Mouse (Mus musculus) limb, embryonic 13.5 days (tissue): ENCODE results near the gene Tarsl2. TPM values are rescaled to one million over a fixed set of nuclear protein-coding genes. Genes with fewer than 3 reads are reported as not detected.

Experiments used
- ATAC-seq: fragments of 200-750 bp; cut with Nextera tagmentation; 2 replicates; pipeline ENCODE4 v1.8.0; 2017; ENCODE audit warnings: low read depth, moderate number of reproducible peaks, moderate TSS enrichment; ENCODE audit not compliant: low FRiP score
- H3K27ac ChIP-seq: fragments of 300-500 bp; sonication (generic); 2 replicates; pipeline ENCODE4 v1.5.1; 2015; ENCODE audit warnings: inconsistent platforms, mild to moderate bottlenecking, moderate library complexity
- H3K27me3 ChIP-seq: fragments of 300-500 bp; sonication (generic); 2 replicates; pipeline ENCODE4 v1.6.1; 2015; ENCODE audit warnings: mild to moderate bottlenecking, inconsistent platforms
- H3K36me3 ChIP-seq: fragments of 300-500 bp; sonication (generic); 2 replicates; pipeline ENCODE4 v1.6.1; 2015; ENCODE audit warnings: inconsistent platforms, mild to moderate bottlenecking, moderate library complexity
- H3K4me1 ChIP-seq: fragments of 300-500 bp; sonication (generic); 2 replicates; pipeline ENCODE4 v1.6.1; 2015; ENCODE audit warnings: inconsistent platforms
- H3K4me2 ChIP-seq: fragments of 300-500 bp; sonication (generic); replicated peaks from 2 replicates; pipeline ENCODE4 v1.6.1; 2015; ENCODE audit warnings: inconsistent platforms, mild to moderate bottlenecking, moderate library complexity
- H3K4me3 ChIP-seq: fragments of 300-500 bp; sonication (generic); 2 replicates; pipeline ENCODE4 v1.5.1; 2015; ENCODE audit warnings: moderate library complexity, mild to moderate bottlenecking, inconsistent platforms
- H3K9ac ChIP-seq: fragments of 300-500 bp; sonication (generic); 2 replicates; pipeline ENCODE4 v1.6.1; 2015; ENCODE audit warnings: mild to moderate bottlenecking, inconsistent platforms
- H3K9me3 ChIP-seq: fragments of 300-500 bp; sonication (generic); 2 replicates; pipeline ENCODE4 v1.6.1; 2016; ENCODE audit warnings: inconsistent platforms
- WGBS: fragments of 180-500 bp; shearing (Covaris S2); methylation state at CpG from one replicate; pipeline ENCODE4 v1.1.7; 2015; 5-methylcytosine and 5-hydroxymethylcytosine counted together
- polyA plus RNA-seq: library from polyadenylated mRNA; unstranded; fragments of >200 nt; fragmentation: Nextera tagmentation; extraction: Ambion mirVana; gene quantifications from 2 replicates; pipeline ENCODE4 v1.2.1, GENCODE M21; 2015

Tarsl2 gene
- polyA plus RNA-seq, 1 experiment from 2014 or later = 9.6 TPM

GRCm38 (mm10) chr7:65635831-65636230, 8.9 kb upstream of the Tarsl2 start:
- H3K4me3 ChIP-seq = no peak overlapping the region

GRCm38 (mm10) chr7:65636356-65636880, 8.3 kb upstream of the Tarsl2 start:
- no peak overlapping the region for H3K4me2 ChIP-seq
- H3K4me3 ChIP-seq = no peak overlapping the region
- H3K36me3 ChIP-seq = no peaks in the 10 kb centered on the region
- no peaks in the 10 kb centered on the region for H3K9me3 ChIP-seq
- H3K9ac ChIP-seq = no peak overlapping the region
- no peak for ATAC-seq
- H3K27ac ChIP-seq = no peak overlapping the region
- no peaks in the 10 kb centered on the region for H3K4me1 ChIP-seq
- WGBS = 71% methylated on average over 7 of the region's 7 CpGs
- no peaks in the 10 kb centered on the region for H3K27me3 ChIP-seq

More at GRCm38 (mm10) chr7:65635831-65636230, 8.9 kb upstream of the Tarsl2 start:
- no peak overlapping the region for H3K4me2 ChIP-seq
- H3K27ac ChIP-seq = no peak overlapping the region
- H3K9me3 ChIP-seq = no peaks in the 10 kb centered on the region
- H3K27me3 ChIP-seq = no peaks in the 10 kb centered on the region
- no peak for ATAC-seq
- H3K9ac ChIP-seq = no peak overlapping the region
- no peaks in the 10 kb centered on the region for H3K36me3 ChIP-seq
- 89% methylated on average over 6 of the region's 6 CpGs for WGBS
- H3K4me1 ChIP-seq = no peaks in the 10 kb centered on the region

DNA sequence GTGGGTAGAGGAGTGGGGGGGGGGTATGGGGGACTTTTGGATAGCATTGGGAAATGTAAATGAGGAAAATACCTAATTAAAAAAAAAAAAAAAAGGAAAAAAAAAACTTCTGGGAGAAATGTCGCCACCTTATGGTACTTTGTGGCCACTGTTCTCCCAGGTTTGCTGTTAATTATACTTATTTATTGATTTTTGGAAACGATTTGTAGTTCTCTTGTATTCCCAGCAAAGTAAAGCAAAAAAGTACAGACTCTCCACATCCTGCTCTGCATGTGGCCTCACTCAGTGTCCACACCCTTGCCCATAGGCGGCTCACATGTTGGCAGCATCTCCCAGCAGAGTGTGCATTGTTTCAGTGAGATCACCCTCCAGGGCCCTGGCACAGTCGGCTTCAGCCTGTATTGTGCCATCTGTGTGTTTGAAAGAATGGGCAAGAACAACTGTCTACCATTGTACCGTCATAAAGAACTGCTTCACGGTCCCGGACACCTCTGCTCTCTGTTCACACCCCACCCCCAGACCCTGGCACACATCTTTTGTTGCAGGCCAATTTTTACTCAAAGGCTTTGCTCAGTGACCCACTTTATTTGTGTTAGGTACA, 6.4 kb upstream of the Tarsl2 start:
- Histone ChIP-seq H3K27ac (no peak overlapping the region), H3K36me3 (no peaks in the 10 kb centered on the region), H3K9me3 (no peaks in the 10 kb centered on the region), H3K27me3 (0 out of 2 replicates have a peak, but pooled peaks cover 3% of the 10 kb centered on the region), H3K4me3 (no peak overlapping the region), H3K9ac (no peak overlapping the region), H3K4me2 (no peak overlapping the region), H3K4me1 (no peaks in the 10 kb centered on the region)
- ATAC-seq = no peak
- WGBS = 70% methylated on average over 7 of the region's 7 CpGs

- Histone ChIP-seq H3K4me3 (no peak overlapping the region), H3K9ac (no peak overlapping the region), H3K36me3 (no peaks in the 10 kb centered on the region), H3K4me1 (0 out of 2 replicates have a peak, but pooled peaks cover 7% of the 10 kb centered on the region), H3K27ac (no peak overlapping the region), H3K9me3 (no peaks in the 10 kb centered on the region), H3K4me2 (no peak overlapping the region), H3K27me3 (peaks cover 8% of the 10 kb centered on the region; the same call in 1 of the 2 replicates)
- ATAC-seq = no peak
- WGBS = 59% methylated on average over 6 of the region's 6 CpGs
Measured at GRCm38 (mm10) chr7:65639821-65640382, 4.8 kb upstream of the Tarsl2 start.

DNA sequence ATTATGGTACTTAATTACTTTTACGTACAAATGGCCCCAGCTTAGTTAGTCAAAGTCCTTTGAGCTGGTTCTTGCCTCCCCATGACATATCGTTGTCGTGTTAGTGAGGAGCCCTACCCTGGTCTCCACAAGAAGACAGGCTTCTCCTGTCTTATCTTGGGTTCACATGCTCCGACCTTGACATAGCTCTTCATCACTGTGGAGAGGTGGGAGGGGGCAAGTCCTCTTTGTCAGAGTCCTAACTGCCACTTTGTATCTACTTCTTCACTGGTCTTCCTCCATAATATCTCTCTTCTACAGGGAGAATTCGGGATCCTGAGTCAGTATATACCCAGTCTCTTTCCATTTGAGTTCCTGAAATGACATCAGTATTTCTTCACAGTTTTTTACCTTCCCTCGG, 4.0 kb upstream of the Tarsl2 start:
- no peak overlapping the region for H3K4me2 ChIP-seq
- no peak overlapping the region for H3K9ac ChIP-seq
- 0 out of 2 replicates have a peak, but pooled peaks cover 10% of the 10 kb centered on the region for H3K4me1 ChIP-seq
- peaks cover 8% of the 10 kb centered on the region; the same call in 1 of the 2 replicates for H3K27me3 ChIP-seq
- H3K27ac ChIP-seq = no peak overlapping the region
- ATAC-seq = no peak
- H3K9me3 ChIP-seq = no peaks in the 10 kb centered on the region
- H3K36me3 ChIP-seq = no peaks in the 10 kb centered on the region
- WGBS = 80% methylated on average over 6 of the region's 6 CpGs
- H3K4me3 ChIP-seq = no peak overlapping the region

GRCm38 (mm10) chr7:65642371-65643304, 2.1 kb upstream of the Tarsl2 start:
- no peak overlapping the region for H3K27ac ChIP-seq
- H3K9ac ChIP-seq = no peak overlapping the region
- no peaks in the 10 kb centered on the region for H3K9me3 ChIP-seq
- no peak for ATAC-seq
- H3K4me3 ChIP-seq = no peak overlapping the region
- 0 out of 2 replicates have a peak, but pooled peaks cover 10% of the 10 kb centered on the region for H3K4me1 ChIP-seq
- 70% methylated on average over 6 of the region's 6 CpGs for WGBS
- H3K36me3 ChIP-seq = peaks cover 5% of the 10 kb centered on the region; the same call in 1 of the 2 replicates
- peaks cover 8% of the 10 kb centered on the region; the same call in 1 of the 2 replicates for H3K27me3 ChIP-seq
- no peak overlapping the region for H3K4me2 ChIP-seq

- Histone ChIP-seq H3K9ac (no peak overlapping the region), H3K36me3 (peaks cover 15% of the 10 kb centered on the region), H3K4me3 (peak overlapping the region; percentile 70), H3K27me3 (peaks cover 8% of the 10 kb centered on the region; the same call in 1 of the 2 replicates), H3K4me2 (peak overlapping the region; percentile 81), H3K27ac (no peak overlapping the region), H3K4me1 (0 out of 2 replicates have a peak, but pooled peaks cover 10% of the 10 kb centered on the region), H3K9me3 (0 out of 2 replicates have a peak, but pooled peaks cover under 1% of the 10 kb centered on the region)
- ATAC-seq = no peak; the same call in 1 of the 2 replicates
- 30% methylated on average over 6 of the region's 6 CpGs for WGBS
Measured at GRCm38 (mm10) chr7:65643861-65644421, 757 bp upstream of the Tarsl2 start.

DNA sequence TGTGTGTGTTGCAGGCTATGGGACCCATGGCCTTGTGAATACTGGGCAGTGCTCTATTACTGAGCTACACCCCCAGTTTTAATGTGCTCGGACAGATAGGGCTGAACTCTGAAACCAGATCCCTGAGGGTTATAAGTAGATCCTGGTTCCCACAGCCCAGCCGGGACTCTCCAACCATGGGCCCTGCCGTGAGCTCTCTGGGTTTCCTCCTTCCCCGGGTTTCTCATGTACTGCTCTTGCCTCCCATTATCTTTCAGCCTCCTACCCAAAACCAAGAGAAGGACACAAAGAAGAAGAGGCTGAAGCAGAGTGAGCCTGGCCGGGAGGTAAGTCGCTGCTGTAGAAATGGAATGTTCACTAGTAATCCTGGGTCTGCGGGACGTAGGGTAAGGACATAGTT, 1.3 kb downstream of the Tarsl2 start:
- Histone ChIP-seq H3K4me2 (peak overlapping the region; percentile 9; the same call in 1 of the 2 replicates), H3K27ac (no peak overlapping the region), H3K36me3 (peaks cover 28% of the 10 kb centered on the region), H3K4me3 (no peak overlapping the region), H3K9me3 (peaks cover 6% of the 10 kb centered on the region; the same call in 1 of the 2 replicates), H3K27me3 (peaks cover 8% of the 10 kb centered on the region; the same call in 1 of the 2 replicates), H3K9ac (no peak overlapping the region), H3K4me1 (0 out of 2 replicates have a peak, but pooled peaks cover 10% of the 10 kb centered on the region)
- no peak for ATAC-seq
- 78% methylated on average over 8 of the region's 8 CpGs for WGBS

DNA sequence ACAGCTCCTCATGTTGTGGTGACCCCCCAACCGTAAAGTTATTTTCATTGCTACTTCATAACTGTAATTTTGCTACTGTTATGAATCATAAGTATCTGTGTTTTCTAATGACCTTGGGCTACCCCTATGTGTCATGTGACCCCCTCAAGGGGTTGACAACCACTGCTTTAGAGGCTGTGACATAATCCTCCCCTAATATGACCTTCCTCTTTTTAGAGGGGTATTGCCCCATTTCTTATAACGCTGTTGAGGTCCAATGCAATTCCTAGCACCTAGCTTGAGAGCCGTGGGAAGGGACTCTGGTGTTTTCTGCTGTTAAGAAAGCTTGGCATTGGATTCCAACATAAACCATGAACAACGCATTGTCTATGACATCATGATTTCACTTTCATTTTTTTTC, 6.0 kb downstream of the Tarsl2 start:
- H3K27me3 ChIP-seq = no peaks in the 10 kb centered on the region
- ATAC-seq = no peak
- WGBS = 90% methylated on average over 4 of the region's 4 CpGs
- no peak overlapping the region for H3K4me3 ChIP-seq
- no peak overlapping the region for H3K4me2 ChIP-seq
- no peak overlapping the region for H3K27ac ChIP-seq
- H3K9me3 ChIP-seq = peaks cover 6% of the 10 kb centered on the region; the same call in 1 of the 2 replicates
- H3K4me1 ChIP-seq = no peaks in the 10 kb centered on the region
- peaks cover 54% of the 10 kb centered on the region for H3K36me3 ChIP-seq
- no peak overlapping the region for H3K9ac ChIP-seq

- no peak overlapping the region for H3K4me2 ChIP-seq
- no peaks in the 10 kb centered on the region for H3K4me1 ChIP-seq
- H3K9me3 ChIP-seq = no peaks in the 10 kb centered on the region
- H3K27me3 ChIP-seq = no peaks in the 10 kb centered on the region
- no peak for ATAC-seq
- peaks cover 32% of the 10 kb centered on the region for H3K36me3 ChIP-seq
- H3K4me3 ChIP-seq = no peak overlapping the region
- no peak overlapping the region for H3K27ac ChIP-seq
- WGBS = 89% methylated on average over 2 of the region's 2 CpGs
- H3K9ac ChIP-seq = no peak overlapping the region
Measured at GRCm38 (mm10) chr7:65657490-65658120, 12.9 kb downstream of the Tarsl2 start.

- WGBS = 82% methylated on average over 11 of the region's 11 CpGs
- H3K36me3 ChIP-seq = peaks cover 20% of the 10 kb centered on the region
- no peaks in the 10 kb centered on the region for H3K4me1 ChIP-seq
- H3K4me2 ChIP-seq = no peak overlapping the region
- no peaks in the 10 kb centered on the region for H3K9me3 ChIP-seq
- no peak for ATAC-seq
- H3K27ac ChIP-seq = no peak overlapping the region
- no peak overlapping the region for H3K4me3 ChIP-seq
- H3K9ac ChIP-seq = no peak overlapping the region
- H3K27me3 ChIP-seq = no peaks in the 10 kb centered on the region
Measured at GRCm38 (mm10) chr7:65663225-65663790, 18.6 kb downstream of the Tarsl2 start.
